Mouse (Mus musculus) spleen, adult 2 months (tissue): ENCODE results near the gene Map3k4. TPM values are rescaled to one million over a fixed set of nuclear protein-coding genes. Genes with fewer than 3 reads are reported as not detected.

Source experiments
- DNase-seq, 2 experiments: peaks; one replicate each; pipeline versions ENCODE4 v3.0.0 to v3.0.0-alpha.2; 2012 to 2021; ENCODE audit warnings: low spot score in 2 of 2, low read depth in 1 of 2
- H3K27ac ChIP-seq: fragments of 200-500 bp; 2 replicates; pipeline ENCODE4 v1.5.1; 2012; ENCODE audit warnings: low read length, inconsistent platforms; ENCODE audit not compliant: insufficient read depth
- H3K27me3 ChIP-seq: fragments of 200-500 bp; 2 replicates; pipeline ENCODE4 v1.6.1; 2012; ENCODE audit warnings: mild to moderate bottlenecking, moderate library complexity, low read length, inconsistent platforms; ENCODE audit not compliant: control insufficient read depth, insufficient read depth
- H3K36me3 ChIP-seq: fragments of 200-500 bp; 2 replicates; pipeline ENCODE4 v1.6.1; 2012; ENCODE audit warnings: mild to moderate bottlenecking, low read length, inconsistent platforms; ENCODE audit not compliant: control insufficient read depth, insufficient read depth
- H3K4me1 ChIP-seq: fragments of 200-500 bp; 2 replicates; pipeline ENCODE4 v1.6.1; 2011; ENCODE audit warnings: inconsistent platforms; ENCODE audit not compliant: control insufficient read depth, insufficient read depth, insufficient read length
- H3K4me3 ChIP-seq: fragments of 200-500 bp; 2 replicates; pipeline ENCODE4 v1.5.1; 2011; ENCODE audit warnings: mild to moderate bottlenecking, inconsistent platforms; ENCODE audit not compliant: insufficient read depth, insufficient read length; ENCODE audit errors: extremely low read depth
- CTCF ChIP-seq: fragments of 200-500 bp; IDR thresholded peaks from 2 replicates; pipeline ENCODE4 v1.5.1; 2011; ENCODE audit warnings: mild to moderate bottlenecking, inconsistent platforms; ENCODE audit not compliant: insufficient read depth, insufficient read length, insufficient replicate concordance; ENCODE audit errors: extremely low read depth
- POLR2A ChIP-seq: fragments of 200-500 bp; IDR thresholded peaks from 2 replicates; pipeline ENCODE4 v1.6.1; 2011; ENCODE audit warnings: low read depth, low read length, inconsistent platforms
- WGBS: fragments of 180-500 bp; shearing (Covaris S2); methylation state at CpG from one replicate; pipeline ENCODE4 v1.1.7; 2018; 5-methylcytosine and 5-hydroxymethylcytosine counted together
- polyA plus RNA-seq: library from polyadenylated mRNA; depleted of rRNA; stranded (reverse); fragments of >200 nt; gene quantifications from 2 replicates; pipeline ENCODE4 v1.2.3, GENCODE M21; 2012; rRNA removed

Gene Map3k4
- polyA plus RNA-seq, 1 experiment: 18.4 TPM

DNA sequence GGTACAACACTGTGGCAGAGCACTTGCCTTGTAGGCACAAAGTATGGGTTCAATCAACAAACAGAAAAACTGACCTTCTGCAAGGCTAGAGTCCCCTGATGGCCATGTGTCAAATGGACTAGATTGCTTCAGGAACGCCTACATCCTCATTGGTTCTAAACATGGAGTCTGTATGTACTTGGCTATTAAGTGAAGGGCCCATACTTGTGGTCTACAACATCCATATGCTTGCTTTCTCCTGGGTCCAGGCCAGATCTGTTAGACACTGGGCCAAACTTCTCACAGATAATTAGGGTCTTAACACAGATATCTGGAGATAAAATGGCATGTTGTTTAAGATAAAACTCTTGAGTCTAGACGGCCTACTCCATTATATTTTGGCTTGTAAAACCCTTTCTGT is 138.8 kb downstream of the Map3k4 start:
- DNase-seq: no peak
- H3K4me1 ChIP-seq: 0 out of 2 replicates have a peak, but pooled peaks cover 2% of the 10 kb centered on the region
- TF ChIP-seq CTCF (no peak), POLR2A (no peak)
- no peak overlapping the region for H3K4me3 ChIP-seq
- H3K36me3 ChIP-seq: no peaks in the 10 kb centered on the region
- H3K27ac ChIP-seq: no peak overlapping the region
- WGBS: 89% methylated on average over 2 of the region's 2 CpGs
- H3K27me3 ChIP-seq: no peaks in the 10 kb centered on the region

DNA sequence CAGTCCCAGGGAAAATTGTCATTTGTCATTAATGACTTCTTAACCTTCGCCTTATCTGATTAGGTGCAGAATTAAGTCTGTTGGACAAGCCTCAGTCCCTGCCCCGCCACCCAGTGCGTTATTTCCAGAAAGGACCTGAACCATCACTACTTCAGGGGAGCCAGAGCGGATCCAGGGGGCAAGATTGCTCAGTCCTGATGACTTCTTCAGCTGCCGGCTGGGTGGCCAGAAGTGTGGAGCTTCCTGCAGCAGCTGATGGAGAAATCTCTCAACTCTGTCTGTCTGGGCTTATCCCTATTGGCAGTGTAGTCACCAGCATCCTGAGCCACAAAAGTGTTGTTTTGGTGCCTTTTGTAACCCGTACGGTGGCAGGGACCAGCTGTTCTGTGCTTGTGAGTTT is 139.3 kb downstream of the Map3k4 start:
- TF ChIP-seq CTCF: no peak
- TF ChIP-seq POLR2A: no peak
- Histone ChIP-seq H3K36me3 (no peaks in the 10 kb centered on the region), H3K4me3 (no peak overlapping the region), H3K27me3 (no peaks in the 10 kb centered on the region), H3K4me1 (peaks cover 4% of the 10 kb centered on the region; the same call in 1 of the 2 replicates), H3K27ac (no peak overlapping the region)
- 85% methylated on average over 7 of the region's 7 CpGs for WGBS
- no peak for DNase-seq

Other genes with a start within 250 kb of the Map3k4 start
- 14.4 and 16.1 TPM in 2 replicates for gene Agpat4, start 200.1 kb downstream of the Map3k4 start, polyA plus RNA-seq
- gene Plg, start 59.8 kb upstream of the Map3k4 start, polyA plus RNA-seq: 0.07 and 0.08 TPM in 2 replicates
- 2.1 and 2.4 TPM in 2 replicates for gene Slc22a3, start 188.9 kb upstream of the Map3k4 start, polyA plus RNA-seq